Mouse (Mus musculus) bone marrow macrophage, adult 2 months (primary cell): ENCODE data around the gene Pdss2.

ENCODE experiments used
- CTCF ChIP-seq: IDR thresholded peaks from 2 replicates; pipeline ENCODE4 v1.5.1; 2012; ENCODE audit warnings: low read depth, mild to moderate bottlenecking, low read length, moderate library complexity
- POLR2A ChIP-seq: IDR thresholded peaks from 2 replicates; pipeline ENCODE4 v1.6.1; 2012; ENCODE audit warnings: mild to moderate bottlenecking, low read depth, low read length, borderline replicate concordance

GRCm38 (mm10) chr10:43223391-43223790 is 2.1 kb downstream of the Pdss2 start:
- TF ChIP-seq POLR2A (no peak), CTCF (no peak)
